Mouse (Mus musculus) heart, embryonic 15.5 days (tissue): ENCODE results near the gene Prr36. TPM values are rescaled to one million over a fixed set of nuclear protein-coding genes. Genes with fewer than 3 reads are reported as not detected.

Source experiments
- ATAC-seq: fragments of 200-750 bp; cut with Nextera tagmentation; replicated peaks from 2 replicates; pipeline ENCODE4 v1.8.0; 2017; ENCODE audit warnings: low read depth, moderate TSS enrichment; ENCODE audit not compliant: insufficient number of reproducible peaks, insufficient read depth, low FRiP score
- H3K27ac ChIP-seq: fragments of 300-500 bp; sonication (generic); 2 replicates; pipeline ENCODE4 v1.5.1; 2015; ENCODE audit warnings: mild to moderate bottlenecking, inconsistent platforms
- H3K27me3 ChIP-seq: fragments of 300-500 bp; sonication (generic); 2 replicates; pipeline ENCODE4 v1.6.1; 2015; ENCODE audit warnings: inconsistent platforms
- H3K36me3 ChIP-seq: fragments of 300-500 bp; sonication (generic); 2 replicates; pipeline ENCODE4 v1.6.1; 2015; ENCODE audit warnings: mild to moderate bottlenecking, inconsistent platforms
- H3K4me1 ChIP-seq: fragments of 300-500 bp; sonication (generic); replicated peaks from 2 replicates; pipeline ENCODE4 v1.6.1; 2015; ENCODE audit warnings: inconsistent platforms
- H3K4me2 ChIP-seq: fragments of 300-500 bp; sonication (generic); 2 replicates; pipeline ENCODE4 v1.6.1; 2015; ENCODE audit warnings: inconsistent platforms, mild to moderate bottlenecking, moderate library complexity
- H3K4me3 ChIP-seq: fragments of 300-500 bp; sonication (generic); 2 replicates; pipeline ENCODE4 v1.5.1; 2015; ENCODE audit warnings: mild to moderate bottlenecking, inconsistent platforms
- H3K9ac ChIP-seq: fragments of 300-500 bp; sonication (generic); 2 replicates; pipeline ENCODE4 v1.6.1; 2015; ENCODE audit warnings: mild to moderate bottlenecking, inconsistent platforms
- H3K9me3 ChIP-seq: fragments of 300-500 bp; sonication (generic); replicated peaks from 2 replicates; pipeline ENCODE4 v1.6.1; 2016; ENCODE audit warnings: inconsistent platforms
- whole genome bisulfite sequencing: fragments of 180-500 bp; shearing (Covaris S2); methylation state at CpG from one replicate; pipeline ENCODE4 v1.1.7; 2015; ENCODE audit warnings: mixed read lengths; 5-methylcytosine and 5-hydroxymethylcytosine counted together
- polyA plus RNA-seq: library from polyadenylated mRNA; unstranded; fragments of >200 nt; fragmentation: Nextera tagmentation; extraction: Ambion mirVana; gene quantifications from 2 replicates; pipeline ENCODE4 v1.2.1, GENCODE M21; 2015

The Prr36 gene
- polyA plus RNA-seq, 1 experiment from 2014 or later, result 0.44 TPM

GRCm38 (mm10) chr8:4254001-4254400 is 36.7 kb upstream of the Prr36 start:
- 66% methylated on average over 6 of the region's 6 CpGs for WGBS
- ATAC-seq, result no peak
- H3K9me3 ChIP-seq, result no peaks in the 10 kb centered on the region
- H3K4me1 ChIP-seq, result peaks cover 52% of the 10 kb centered on the region
- peak overlapping the region; percentile 82 for H3K4me2 ChIP-seq
- H3K27ac ChIP-seq, result peak overlapping the region; percentile 91; the same call in 1 of the 2 replicates
- H3K9ac ChIP-seq, result 0 out of 2 replicates have a peak overlapping the region, but pooled peaks have one; percentile 11
- H3K36me3 ChIP-seq, result peaks cover 17% of the 10 kb centered on the region; the same call in 1 of the 2 replicates
- no peaks in the 10 kb centered on the region for H3K27me3 ChIP-seq
- H3K4me3 ChIP-seq, result peak overlapping the region; percentile 77

- Histone ChIP-seq H3K9ac (peak within 1 kb of the TSS; percentile 94), H3K27ac (peak within 1 kb of the TSS; percentile 91), H3K9me3 (no peaks in the 10 kb centered on the region), H3K4me3 (peak within 1 kb of the TSS; percentile 77), H3K36me3 (peaks cover 17% of the 10 kb centered on the region; the same call in 1 of the 2 replicates), H3K27me3 (no peaks in the 10 kb centered on the region), H3K4me2 (peak within 1 kb of the TSS; percentile 82), H3K4me1 (peaks cover 50% of the 10 kb centered on the region)
- peak; percentile 85 for ATAC-seq
- WGBS, result under 1% methylated on average over 69 of the region's 69 CpGs
Observed at GRCm38 (mm10) chr8:4252934-4253841, 35.9 kb upstream of the Prr36 start, which contains the start of gene Snapc2. TSS of gene Snapc2 (plus strand) at chr8:4253080.

- H3K4me3 ChIP-seq, result peak overlapping the region; percentile 77
- peak overlapping the region; percentile 13; the same call in 1 of the 2 replicates for H3K27ac ChIP-seq
- H3K4me2 ChIP-seq, result peak overlapping the region; percentile 82
- H3K27me3 ChIP-seq, result no peaks in the 10 kb centered on the region
- peaks cover 17% of the 10 kb centered on the region; the same call in 1 of the 2 replicates for H3K36me3 ChIP-seq
- H3K9ac ChIP-seq, result peak overlapping the region; percentile 94
- no peak for ATAC-seq
- H3K9me3 ChIP-seq, result no peaks in the 10 kb centered on the region
- WGBS, result 35% methylated on average over 8 of the region's 8 CpGs
- peaks cover 42% of the 10 kb centered on the region for H3K4me1 ChIP-seq
Observed at GRCm38 (mm10) chr8:4252116-4252760, 35.0 kb upstream of the Prr36 start.

- 35% methylated on average over 26 of the region's 26 CpGs for WGBS
- ATAC-seq, result no peak
- no peak overlapping the region for H3K27ac ChIP-seq
- no peak overlapping the region for H3K4me3 ChIP-seq
- no peak overlapping the region for H3K4me2 ChIP-seq
- H3K9me3 ChIP-seq, result no peaks in the 10 kb centered on the region
- H3K27me3 ChIP-seq, result no peaks in the 10 kb centered on the region
- no peak overlapping the region for H3K9ac ChIP-seq
- H3K4me1 ChIP-seq, result peaks cover 37% of the 10 kb centered on the region
- peaks cover 21% of the 10 kb centered on the region for H3K36me3 ChIP-seq
Observed at GRCm38 (mm10) chr8:4250306-4250970, 33.2 kb upstream of the Prr36 start.

GRCm38 (mm10) chr8:4249213-4249612 is 32.0 kb upstream of the Prr36 start:
- peak overlapping the region; percentile 56 for H3K4me2 ChIP-seq
- no peak for ATAC-seq
- no peaks in the 10 kb centered on the region for H3K9me3 ChIP-seq
- H3K27me3 ChIP-seq, result no peaks in the 10 kb centered on the region
- H3K27ac ChIP-seq, result peak overlapping the region; percentile 66
- H3K36me3 ChIP-seq, result peaks cover 27% of the 10 kb centered on the region
- H3K4me1 ChIP-seq, result peaks cover 36% of the 10 kb centered on the region
- 13% methylated on average over 29 of the region's 29 CpGs for WGBS
- H3K9ac ChIP-seq, result peak overlapping the region; percentile 40
- H3K4me3 ChIP-seq, result peak overlapping the region; percentile 30

- peak within 1 kb of the TSS; percentile 40; the same call in 1 of the 2 replicates for H3K9ac ChIP-seq
- H3K27me3 ChIP-seq, result no peaks in the 10 kb centered on the region
- peak within 1 kb of the TSS; percentile 66 for H3K27ac ChIP-seq
- 75% methylated on average over 15 of the region's 15 CpGs for WGBS
- H3K4me2 ChIP-seq, result peak within 1 kb of the TSS; percentile 56
- peak within 1 kb of the TSS; percentile 30; the same call in 1 of the 2 replicates for H3K4me3 ChIP-seq
- H3K4me1 ChIP-seq, result peaks cover 28% of the 10 kb centered on the region
- no peaks in the 10 kb centered on the region for H3K9me3 ChIP-seq
- ATAC-seq, result no peak
- H3K36me3 ChIP-seq, result peaks cover 38% of the 10 kb centered on the region
Observed at GRCm38 (mm10) chr8:4247951-4248540, 30.8 kb upstream of the Prr36 start, which contains the start of gene Tgfbr3l. TSS of gene Tgfbr3l (plus strand) at chr8:4248214.

- Histone ChIP-seq H3K9ac (no peak overlapping the region), H3K4me3 (no peak overlapping the region), H3K9me3 (no peaks in the 10 kb centered on the region), H3K27ac (no peak overlapping the region), H3K36me3 (peaks cover 41% of the 10 kb centered on the region), H3K27me3 (no peaks in the 10 kb centered on the region), H3K4me2 (no peak overlapping the region), H3K4me1 (peaks cover 24% of the 10 kb centered on the region)
- WGBS, result 81% methylated on average over 8 of the region's 8 CpGs
- ATAC-seq, result no peak
Observed at GRCm38 (mm10) chr8:4247241-4247640, 30.0 kb upstream of the Prr36 start.

GRCm38 (mm10) chr8:4245737-4246136 is 28.5 kb upstream of the Prr36 start:
- no peak for ATAC-seq
- Histone ChIP-seq H3K9me3 (no peaks in the 10 kb centered on the region), H3K4me3 (no peak overlapping the region), H3K4me2 (no peak overlapping the region), H3K27ac (no peak overlapping the region), H3K27me3 (no peaks in the 10 kb centered on the region), H3K4me1 (peaks cover 26% of the 10 kb centered on the region), H3K36me3 (peaks cover 46% of the 10 kb centered on the region), H3K9ac (no peak overlapping the region)
- 83% methylated on average over 13 of the region's 13 CpGs for WGBS

GRCm38 (mm10) chr8:4245061-4245460 is 27.8 kb upstream of the Prr36 start:
- Histone ChIP-seq H3K36me3 (peaks cover 47% of the 10 kb centered on the region), H3K9ac (no peak overlapping the region), H3K4me2 (no peak overlapping the region), H3K4me3 (no peak overlapping the region), H3K27me3 (no peaks in the 10 kb centered on the region), H3K4me1 (peaks cover 25% of the 10 kb centered on the region), H3K27ac (no peak overlapping the region), H3K9me3 (no peaks in the 10 kb centered on the region)
- 89% methylated on average over 5 of the region's 5 CpGs for WGBS
- no peak for ATAC-seq

GRCm38 (mm10) chr8:4239193-4239890 is 22.1 kb upstream of the Prr36 start:
- H3K27me3 ChIP-seq, result no peaks in the 10 kb centered on the region
- H3K4me1 ChIP-seq, result peaks cover 27% of the 10 kb centered on the region
- 11% methylated on average over 19 of the region's 19 CpGs for WGBS
- H3K4me2 ChIP-seq, result peak overlapping the region; percentile 72
- peak overlapping the region; percentile 82 for H3K4me3 ChIP-seq
- peaks cover 22% of the 10 kb centered on the region for H3K36me3 ChIP-seq
- peak overlapping the region; percentile 78 for H3K9ac ChIP-seq
- H3K27ac ChIP-seq, result peak overlapping the region; percentile 92
- ATAC-seq, result no peak; the same call in 1 of the 2 replicates
- no peaks in the 10 kb centered on the region for H3K9me3 ChIP-seq
